Mouse (Mus musculus): ENCODE results near the gene Uvrag. TPM values are rescaled to one million over a fixed set of nuclear protein-coding genes. Genes with fewer than 3 reads are reported as not detected.
"Not testable (repeated sequence)": the region's sequence is repeated elsewhere in the genome, so short reads cannot be mapped to it uniquely, and the experiment has no call there.

Uvrag gene
- polyA plus RNA-seq, 1 experiment from 2014 or later = 10.1 TPM

DNA sequence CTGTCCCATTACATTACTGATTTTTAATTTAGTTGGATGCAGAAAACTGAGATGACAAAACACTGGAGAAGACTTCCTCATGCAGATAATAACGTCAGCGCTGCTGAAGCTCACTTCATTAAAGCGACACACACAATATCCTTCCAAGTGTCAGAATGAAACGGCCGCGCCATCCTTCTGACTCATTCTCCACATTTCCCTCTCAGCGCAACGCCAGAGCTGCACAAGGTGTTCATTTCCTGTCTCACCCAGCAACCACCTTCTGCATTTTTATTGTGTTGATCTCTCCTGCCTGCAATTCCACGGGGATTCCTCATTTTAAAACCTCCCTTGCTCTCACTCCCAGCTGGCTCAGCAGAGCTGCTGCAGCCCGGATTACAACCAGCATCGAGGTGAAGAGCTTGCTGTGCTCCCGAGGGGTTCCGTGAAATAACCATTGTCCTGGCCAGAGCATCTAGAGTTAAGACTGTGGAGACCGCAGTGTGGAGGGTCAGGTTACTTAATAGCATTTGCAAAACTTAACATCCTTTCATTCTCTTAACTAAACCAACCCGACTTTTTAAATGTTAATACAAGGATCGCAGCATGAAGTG, 172.8 kb downstream of the Uvrag start:
- peak overlapping the region; percentile 31; the same call in 1 of the 2 replicates for H3K9ac ChIP-seq (ENCODE audit: low read length)
- DNase-seq (ENCODE audit: low spot score, missing footprints) = peak; percentile 88
- no peak overlapping the region for H3K27ac ChIP-seq (ENCODE audit: low read depth, low read length)
- H3K4me2 ChIP-seq = peak overlapping the region; percentile 25; the same call in 1 of the 2 replicates
- no peak for ATAC-seq (ENCODE audit: low FRiP score)
- no peak overlapping the region for H3K4me3 ChIP-seq (ENCODE audit: low read depth, low read length)
- WGBS = 12% methylated on average over 16 of the region's 16 CpGs
- no peaks in the 10 kb centered on the region; the same call in 1 of the 2 replicates for H3K9me3 ChIP-seq (ENCODE audit: control insufficient read depth, low read length)
- H3K4me1 ChIP-seq (ENCODE audit: control insufficient read depth, insufficient read depth, low read length) = peaks cover 14% of the 10 kb centered on the region
- H3K27me3 ChIP-seq (ENCODE audit: control insufficient read depth, insufficient read depth, low read length) = peaks cover 4% of the 10 kb centered on the region; the same call in 1 of the 2 replicates
- H3K36me3 ChIP-seq (ENCODE audit: control insufficient read depth, insufficient read depth, low read length) = no peaks in the 10 kb centered on the region

DNA sequence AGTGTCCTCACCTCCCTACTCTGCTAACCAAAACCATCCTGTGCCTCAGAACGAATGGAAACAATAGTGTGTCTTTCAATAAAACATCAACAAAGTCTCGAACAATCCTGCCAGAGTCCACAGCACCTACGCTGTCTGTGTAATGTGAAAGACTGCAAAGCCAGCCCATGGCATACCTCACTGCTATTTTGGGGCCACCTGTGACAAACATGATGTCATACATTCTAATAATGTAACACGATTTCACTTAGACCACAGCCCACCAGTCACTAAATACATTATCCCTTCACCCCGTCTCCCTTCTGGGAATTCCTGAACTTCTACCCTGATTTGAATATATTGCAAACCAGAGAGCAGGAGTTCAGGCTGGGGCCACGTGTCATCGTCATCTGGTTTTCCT, 173.3 kb downstream of the Uvrag start:
- H3K4me3 ChIP-seq (ENCODE audit: low read depth, low read length) = no peak overlapping the region
- no peak for ATAC-seq (ENCODE audit: low FRiP score)
- H3K9ac ChIP-seq (ENCODE audit: low read length) = no peak overlapping the region
- H3K27me3 ChIP-seq (ENCODE audit: control insufficient read depth, insufficient read depth, low read length) = peaks cover 4% of the 10 kb centered on the region; the same call in 1 of the 2 replicates
- no peak for DNase-seq (ENCODE audit: low spot score, missing footprints)
- peaks cover 14% of the 10 kb centered on the region for H3K4me1 ChIP-seq (ENCODE audit: control insufficient read depth, insufficient read depth, low read length)
- H3K27ac ChIP-seq (ENCODE audit: low read depth, low read length) = no peak overlapping the region
- H3K4me2 ChIP-seq = no peak overlapping the region
- no peaks in the 10 kb centered on the region; the same call in 1 of the 2 replicates for H3K9me3 ChIP-seq (ENCODE audit: control insufficient read depth, low read length)
- no peaks in the 10 kb centered on the region for H3K36me3 ChIP-seq (ENCODE audit: control insufficient read depth, insufficient read depth, low read length)
- 47% methylated on average over 7 of the region's 7 CpGs for WGBS

- not testable (repeated sequence) for DNase-seq (ENCODE audit: low spot score, missing footprints); H3K27me3 ChIP-seq (ENCODE audit: control insufficient read depth, insufficient read depth, low read length); H3K36me3 ChIP-seq (ENCODE audit: control insufficient read depth, insufficient read depth, low read length); H3K4me2 ChIP-seq; H3K27ac ChIP-seq (ENCODE audit: low read depth, low read length); H3K4me1 ChIP-seq (ENCODE audit: control insufficient read depth, insufficient read depth, low read length); H3K9ac ChIP-seq (ENCODE audit: low read length); H3K9me3 ChIP-seq (ENCODE audit: control insufficient read depth, low read length); ATAC-seq (ENCODE audit: low FRiP score); H3K4me3 ChIP-seq (ENCODE audit: low read depth, low read length)
- WGBS = 93% methylated on average over 13 of the region's 13 CpGs
These were observed 177.4 kb downstream of the Uvrag start for GRCm38 (mm10) chr7:98963581-98963980.

- no peaks in the 10 kb centered on the region for H3K36me3 ChIP-seq (ENCODE audit: control insufficient read depth, insufficient read depth, low read length)
- no peak overlapping the region for H3K4me2 ChIP-seq
- H3K4me1 ChIP-seq (ENCODE audit: control insufficient read depth, insufficient read depth, low read length) = peaks cover 2% of the 10 kb centered on the region
- peaks cover 4% of the 10 kb centered on the region; the same call in 1 of the 2 replicates for H3K27me3 ChIP-seq (ENCODE audit: control insufficient read depth, insufficient read depth, low read length)
- peak; percentile 61 for ATAC-seq (ENCODE audit: low FRiP score)
- H3K9ac ChIP-seq (ENCODE audit: low read length) = no peak overlapping the region
- no peaks in the 10 kb centered on the region for H3K9me3 ChIP-seq (ENCODE audit: control insufficient read depth, low read length)
- DNase-seq (ENCODE audit: low spot score, missing footprints) = peak; percentile 93
- H3K27ac ChIP-seq (ENCODE audit: low read depth, low read length) = no peak overlapping the region
- no peak overlapping the region for H3K4me3 ChIP-seq (ENCODE audit: low read depth, low read length)
- WGBS = 43% methylated on average over 13 of the region's 13 CpGs
These were observed 178.2 kb downstream of the Uvrag start for GRCm38 (mm10) chr7:98962547-98963311.

- Histone ChIP-seq H3K9me3 (ENCODE audit: control insufficient read depth, low read length) (no peaks in the 10 kb centered on the region), H3K4me1 (ENCODE audit: control insufficient read depth, insufficient read depth, low read length) (no peaks in the 10 kb centered on the region), H3K36me3 (ENCODE audit: control insufficient read depth, insufficient read depth, low read length) (no peaks in the 10 kb centered on the region), H3K9ac (ENCODE audit: low read length) (no peak overlapping the region), H3K27ac (ENCODE audit: low read depth, low read length) (no peak overlapping the region), H3K4me3 (ENCODE audit: low read depth, low read length) (no peak overlapping the region), H3K4me2 (no peak overlapping the region), H3K27me3 (ENCODE audit: control insufficient read depth, insufficient read depth, low read length) (peaks cover 1% of the 10 kb centered on the region; the same call in 1 of the 2 replicates)
- no peak for ATAC-seq (ENCODE audit: low FRiP score)
- no peak for DNase-seq (ENCODE audit: low spot score, missing footprints)
- WGBS = 83% methylated on average over 11 of the region's 11 CpGs
These were observed 178.9 kb downstream of the Uvrag start for GRCm38 (mm10) chr7:98962074-98962473.

DNA sequence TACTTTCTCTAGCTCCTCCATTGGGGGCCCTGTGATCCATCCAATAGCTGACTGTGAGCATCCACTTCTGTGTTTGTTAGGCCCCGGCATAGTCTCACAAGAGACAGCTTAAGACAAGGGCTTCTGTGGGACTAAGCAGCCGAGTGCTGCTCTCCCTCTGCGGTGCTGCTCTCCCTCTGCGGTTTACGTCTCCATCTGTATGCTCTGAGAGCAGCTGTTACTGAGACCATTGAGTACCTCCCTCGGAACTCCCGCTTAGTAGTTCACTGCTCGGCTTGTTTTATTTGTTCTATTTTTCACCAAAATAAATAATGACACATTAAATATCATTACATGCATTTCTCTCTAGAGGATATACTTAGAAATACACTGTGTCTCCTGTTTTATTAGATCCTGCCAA, 180.7 kb downstream of the Uvrag start:
- Histone ChIP-seq H3K9ac (ENCODE audit: low read length) (no peak overlapping the region), H3K27ac (ENCODE audit: low read depth, low read length) (no peak overlapping the region), H3K27me3 (ENCODE audit: control insufficient read depth, insufficient read depth, low read length) (no peaks in the 10 kb centered on the region), H3K4me2 (no peak overlapping the region), H3K4me3 (ENCODE audit: low read depth, low read length) (no peak overlapping the region), H3K4me1 (ENCODE audit: control insufficient read depth, insufficient read depth, low read length) (no peaks in the 10 kb centered on the region), H3K36me3 (ENCODE audit: control insufficient read depth, insufficient read depth, low read length) (no peaks in the 10 kb centered on the region), H3K9me3 (ENCODE audit: control insufficient read depth, low read length) (no peaks in the 10 kb centered on the region)
- DNase-seq (ENCODE audit: low spot score, missing footprints) = peak; percentile 68
- WGBS = 84% methylated on average over 8 of the region's 8 CpGs
- ATAC-seq (ENCODE audit: low FRiP score) = no peak

GRCm38 (mm10) chr7:98959246-98959645, 181.7 kb downstream of the Uvrag start:
- H3K27ac ChIP-seq (ENCODE audit: low read depth, low read length) = no peak overlapping the region

DNA sequence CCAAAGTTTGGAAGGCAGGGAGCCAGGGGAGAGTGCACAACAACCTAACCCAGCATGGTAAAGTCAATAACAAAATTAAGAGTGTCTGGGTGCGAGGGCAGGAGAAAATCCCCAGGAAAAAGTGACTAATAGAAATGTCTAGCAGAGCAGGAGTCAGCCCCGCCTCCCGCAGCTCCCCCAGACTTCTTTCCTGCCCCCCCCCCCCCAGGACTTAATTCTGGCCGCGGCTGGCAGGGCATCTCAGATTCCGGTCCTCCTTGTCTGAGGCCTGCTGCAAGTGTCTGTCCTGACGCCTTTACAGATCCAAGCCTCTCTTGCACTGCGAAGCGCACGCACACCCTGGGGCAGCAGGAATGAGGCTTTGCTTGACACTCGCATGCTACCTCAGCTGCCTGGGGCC, 182.8 kb downstream of the Uvrag start:
- Histone ChIP-seq H3K27me3 (ENCODE audit: control insufficient read depth, insufficient read depth, low read length) (no peaks in the 10 kb centered on the region), H3K27ac (ENCODE audit: low read depth, low read length) (no peak overlapping the region), H3K4me2 (no peak overlapping the region), H3K4me1 (ENCODE audit: control insufficient read depth, insufficient read depth, low read length) (no peaks in the 10 kb centered on the region), H3K36me3 (ENCODE audit: control insufficient read depth, insufficient read depth, low read length) (no peaks in the 10 kb centered on the region), H3K4me3 (ENCODE audit: low read depth, low read length) (no peak overlapping the region), H3K9me3 (ENCODE audit: control insufficient read depth, low read length) (no peaks in the 10 kb centered on the region), H3K9ac (ENCODE audit: low read length) (no peak overlapping the region)
- 18% methylated on average over 11 of the region's 11 CpGs for WGBS
- no peak for DNase-seq (ENCODE audit: low spot score, missing footprints)
- no peak for ATAC-seq (ENCODE audit: low FRiP score)

More at GRCm38 (mm10) chr7:98959246-98959645, 181.7 kb downstream of the Uvrag start:
- H3K27me3 ChIP-seq (ENCODE audit: control insufficient read depth, insufficient read depth, low read length) = no peaks in the 10 kb centered on the region
- no peak overlapping the region for H3K4me3 ChIP-seq (ENCODE audit: low read depth, low read length)
- 88% methylated on average over 5 of the region's 5 CpGs for WGBS
- no peak overlapping the region for H3K4me2 ChIP-seq
- no peaks in the 10 kb centered on the region for H3K4me1 ChIP-seq (ENCODE audit: control insufficient read depth, insufficient read depth, low read length)
- H3K9me3 ChIP-seq (ENCODE audit: control insufficient read depth, low read length) = no peaks in the 10 kb centered on the region
- DNase-seq (ENCODE audit: low spot score, missing footprints) = peak; percentile 69
- no peaks in the 10 kb centered on the region for H3K36me3 ChIP-seq (ENCODE audit: control insufficient read depth, insufficient read depth, low read length)
- H3K9ac ChIP-seq (ENCODE audit: low read length) = no peak overlapping the region
- ATAC-seq (ENCODE audit: low FRiP score) = no peak

DNA sequence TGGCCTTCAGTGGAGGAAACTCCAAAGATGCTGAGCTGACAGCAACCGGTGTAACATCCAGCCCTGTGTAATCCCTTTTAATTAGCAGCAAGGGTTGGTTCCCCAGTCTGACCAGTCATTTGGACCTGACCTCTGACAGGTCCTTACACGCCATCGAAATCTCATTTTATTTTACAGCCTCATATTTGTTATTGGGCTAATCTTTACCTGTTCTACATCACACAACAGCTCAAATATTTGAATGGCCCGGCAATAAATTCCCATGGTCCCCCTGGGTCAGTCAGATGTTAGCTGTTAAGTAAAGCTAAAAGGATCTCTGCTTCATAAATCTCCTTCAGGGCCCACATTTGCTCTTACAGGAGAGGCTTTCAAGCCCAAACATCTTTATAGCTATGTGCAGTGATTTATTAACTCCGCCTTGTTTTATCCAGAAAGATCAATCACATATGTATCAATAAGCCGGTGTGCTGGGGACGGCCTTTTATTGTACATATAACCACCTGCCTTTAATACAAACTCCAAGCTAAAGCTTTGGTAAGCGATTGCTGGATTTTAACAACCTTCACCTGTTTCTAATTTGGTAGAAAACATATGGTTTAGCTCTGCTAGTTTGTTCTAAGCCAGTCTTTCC, 183.7 kb downstream of the Uvrag start:
- Histone ChIP-seq H3K4me2 (no peak overlapping the region), H3K4me1 (ENCODE audit: control insufficient read depth, insufficient read depth, low read length) (no peaks in the 10 kb centered on the region), H3K9me3 (ENCODE audit: control insufficient read depth, low read length) (no peaks in the 10 kb centered on the region), H3K4me3 (ENCODE audit: low read depth, low read length) (no peak overlapping the region), H3K27me3 (ENCODE audit: control insufficient read depth, insufficient read depth, low read length) (no peaks in the 10 kb centered on the region), H3K27ac (ENCODE audit: low read depth, low read length) (no peak overlapping the region), H3K9ac (ENCODE audit: low read length) (no peak overlapping the region), H3K36me3 (ENCODE audit: control insufficient read depth, insufficient read depth, low read length) (no peaks in the 10 kb centered on the region)
- ATAC-seq (ENCODE audit: low FRiP score) = no peak
- no peak for DNase-seq (ENCODE audit: low spot score, missing footprints)
- 84% methylated on average over 8 of the region's 8 CpGs for WGBS
